Mouse (Mus musculus) embryonic stem cell, embryonic (primary cell): ENCODE measurements around the gene Atoh7.

Source experiments
- CTCF ChIA-PET, 4 experiments: fragments of 300-600 bp in 2 of 4; fragments of 350-600 bp in 2 of 4; sonication (Branson Sonifier 250); formaldehyde crosslinking; loops; one replicate each; lab custom pipeline; 2022; ENCODE audit warnings: inconsistent platforms in 2 of 4; lab: Charles Lee
- POLR2A ChIA-PET, 4 experiments: fragments of 300-600 bp in 2 of 4; fragments of 350-600 bp in 2 of 4; sonication (Branson Sonifier 250); formaldehyde crosslinking; loops; one replicate each; lab custom pipeline; 2022; ENCODE audit warnings: antibody characterized with exemption in 4 of 4, inconsistent platforms in 1 of 4; lab: Charles Lee

Atoh7 gene

GRCm38 (mm10) chr10:63099521-63099920 is at the start of gene Atoh7:
TSS of gene Atoh7 (plus strand) at chr10:63099651.
- ChIA-PET CTCF (interaction anchor here in 2 of 4 experiments (0.5 to 1.8 kb wide), 9 partner anchors 10 to 283 kb away, joined by 3 to 5 read pairs (median 3); partner anchors contain the start of genes Dnajc12 (in 1 of the 2) and Herc4 (in 1 of the 2)), POLR2A (interaction anchor here in 3 of 4 experiments (0.6 to 2.4 kb wide), 14 partner anchors 9 to 287 kb away, joined by 3 to 10 read pairs (median 3); partner anchors contain the start of genes Hnrnph3 (in 1 of the 3) and Pbld2 (in 1 of the 3))

GRCm38 (mm10) chr10:63051267-63051666 is 48.2 kb upstream of the Atoh7 start:
- POLR2A ChIA-PET: interaction anchor here in 1 of 4 experiments (1.3 kb wide), 1 partner anchor 12 kb away, joined by 3 read pairs; no protein-coding TSS in a partner anchor

GRCm38 (mm10) chr10:63052011-63052410 is 47.4 kb upstream of the Atoh7 start:
- POLR2A ChIA-PET: interaction anchor here in 1 of 4 experiments (1.3 kb wide), 1 partner anchor 13 kb away, joined by 3 read pairs; no protein-coding TSS in a partner anchor
- CTCF ChIA-PET: no interaction called here

More at GRCm38 (mm10) chr10:63051267-63051666, 48.2 kb upstream of the Atoh7 start:
- CTCF ChIA-PET: no interaction called here

GRCm38 (mm10) chr10:63053007-63053406 is 46.4 kb upstream of the Atoh7 start:
- ChIA-PET CTCF (interaction anchor here in 1 of 4 experiments (0.6 to 3.5 kb wide), 2 partner anchors 11 to 60 kb away, joined by 4 to 13 read pairs; no protein-coding TSS in a partner anchor), POLR2A (interaction anchor here (0.5 to 1.8 kb wide), 9 partner anchors 9 to 179 kb away, joined by 3 to 12 read pairs (median 3); partner anchors contain the start of genes Hnrnph3 (in 1 of the 4) and Pbld2 (in 1 of the 4))

GRCm38 (mm10) chr10:63054071-63054470 is 45.4 kb upstream of the Atoh7 start:
- POLR2A ChIA-PET: interaction anchor here in 2 of 4 experiments (0.6 to 2.4 kb wide), 11 partner anchors 8 to 328 kb away, joined by 3 to 12 read pairs (median 4); partner anchors contain the start of genes Dnajc12 (in 1 of the 2), Hnrnph3 (in 1 of the 2), Pbld2 (in 1 of the 2) and Sirt1 (in 1 of the 2)
- CTCF ChIA-PET: interaction anchor here (0.6 to 3.5 kb wide), 6 partner anchors 10 to 1063 kb away, joined by 3 to 13 read pairs (median 4); no protein-coding TSS in a partner anchor

GRCm38 (mm10) chr10:63054586-63054985 is 44.9 kb upstream of the Atoh7 start:
- POLR2A ChIA-PET: interaction anchor here in 2 of 4 experiments (0.6 to 2.4 kb wide), 4 partner anchors 16 to 327 kb away, joined by 3 to 7 read pairs (median 4); partner anchors contain the start of genes Dnajc12 (in 1 of the 2) and Sirt1 (in 1 of the 2)
- CTCF ChIA-PET: interaction anchor here in 3 of 4 experiments (0.6 to 3.5 kb wide), 3 partner anchors 9 to 1063 kb away, joined by 3 to 13 read pairs (median 4); no protein-coding TSS in a partner anchor

- CTCF ChIA-PET: interaction anchor here (0.5 to 2.4 kb wide), 16 partner anchors 9 to 326 kb away, joined by 3 to 10 read pairs (median 3); partner anchors contain the start of genes Hnrnph3 (in 1 of the 4), Pbld2 (in 1 of the 4) and Rufy2 (in 1 of the 4)
- POLR2A ChIA-PET: interaction anchor here in 3 of 4 experiments (0.6 to 2.2 kb wide), 18 partner anchors 8 to 325 kb away, joined by 3 to 17 read pairs (median 3); partner anchors contain the start of genes Hnrnph3 (in 3 of the 3), Pbld2 (in 2 of the 3), Ccar1 (in 1 of the 3) and Dnajc12 (in 1 of the 3)
These were observed 42.3 kb upstream of the Atoh7 start for GRCm38 (mm10) chr10:63056966-63057750.

- POLR2A ChIA-PET: interaction anchor here in 3 of 4 experiments (0.5 to 1.9 kb wide), 10 partner anchors 11 to 369 kb away, joined by 3 to 12 read pairs (median 4); partner anchors contain the start of genes Hnrnph3 (in 1 of the 3) and Pbld2 (in 1 of the 3)
These were observed 39.6 kb upstream of the Atoh7 start, which contains the start of gene Pbld1 for GRCm38 (mm10) chr10:63059862-63060261. TSS of gene Pbld1 (plus strand) at chr10:63060162.

GRCm38 (mm10) chr10:63060406-63060805 is 39.0 kb upstream of the Atoh7 start:
- POLR2A ChIA-PET: interaction anchor here in 3 of 4 experiments (0.5 to 1.9 kb wide), 11 partner anchors 11 to 369 kb away, joined by 3 to 12 read pairs (median 4); partner anchors contain the start of genes Hnrnph3 (in 2 of the 3) and Pbld2 (in 2 of the 3)
- CTCF ChIA-PET: interaction anchor here in 3 of 4 experiments (0.5 to 1.1 kb wide), 3 partner anchors 17 to 1452 kb away, joined by 3 read pairs; no protein-coding TSS in a partner anchor

More at GRCm38 (mm10) chr10:63059862-63060261, 39.6 kb upstream of the Atoh7 start, which contains the start of gene Pbld1:
- CTCF ChIA-PET: interaction anchor here in 3 of 4 experiments (0.5 to 1.1 kb wide), 6 partner anchors 16 to 1452 kb away, joined by 3 to 4 read pairs (median 3); no protein-coding TSS in a partner anchor

GRCm38 (mm10) chr10:63061266-63061665 is 38.2 kb upstream of the Atoh7 start:
- ChIA-PET CTCF (interaction anchor here in 2 of 4 experiments (1.1 to 1.5 kb wide), 3 partner anchors 24 to 248 kb away, joined by 3 to 7 read pairs (median 4); no protein-coding TSS in a partner anchor), POLR2A (interaction anchor here in 3 of 4 experiments (0.6 to 1.9 kb wide), 15 partner anchors 8 to 269 kb away, joined by 3 to 12 read pairs (median 4); partner anchors contain the start of gene Ccar1 (in 1 of the 3))

GRCm38 (mm10) chr10:63062696-63063095 is 36.8 kb upstream of the Atoh7 start:
- ChIA-PET POLR2A (interaction anchor here in 2 of 4 experiments (0.8 to 1.8 kb wide), 12 partner anchors 9 to 121 kb away, joined by 3 to 12 read pairs (median 4); partner anchors contain the start of genes Hnrnph3 (in 1 of the 2) and Pbld2 (in 1 of the 2)), CTCF (interaction anchor here in 3 of 4 experiments (0.5 to 1.5 kb wide), 7 partner anchors 12 to 860 kb away, joined by 3 to 7 read pairs (median 3); no protein-coding TSS in a partner anchor)

GRCm38 (mm10) chr10:63063365-63063764 is 36.1 kb upstream of the Atoh7 start:
- ChIA-PET CTCF (interaction anchor here in 3 of 4 experiments (0.5 to 1.7 kb wide), 4 partner anchors 9 to 347 kb away, joined by 3 to 13 read pairs (median 4); no protein-coding TSS in a partner anchor), POLR2A (interaction anchor here in 1 of 4 experiments (0.8 to 1.0 kb wide), 2 partner anchors 35 to 121 kb away, joined by 3 to 4 read pairs; no protein-coding TSS in a partner anchor)

GRCm38 (mm10) chr10:63064516-63064915 is 34.9 kb upstream of the Atoh7 start:
- CTCF ChIA-PET: interaction anchor here in 3 of 4 experiments (0.6 to 2.2 kb wide), 6 partner anchors 10 to 318 kb away, joined by 3 to 13 read pairs (median 4); partner anchors contain the start of gene Dnajc12 (in 1 of the 3)
- POLR2A ChIA-PET: interaction anchor here in 3 of 4 experiments (0.6 to 1.8 kb wide), 6 partner anchors 15 to 1469 kb away, joined by 3 to 6 read pairs (median 4); partner anchors contain the start of genes Hnrnph3 (in 1 of the 3) and Pbld2 (in 1 of the 3)

GRCm38 (mm10) chr10:63065561-63065960 is 33.9 kb upstream of the Atoh7 start:
- CTCF ChIA-PET: interaction anchor here (0.5 to 2.2 kb wide), 25 partner anchors 9 to 317 kb away, joined by 3 to 12 read pairs (median 4); partner anchors contain the start of genes Pbld2 (in 2 of the 4), Dnajc12 (in 1 of the 4), Hnrnph3 (in 1 of the 4) and Rufy2 (in 1 of the 4)
- POLR2A ChIA-PET: interaction anchor here in 3 of 4 experiments (0.6 to 1.8 kb wide), 10 partner anchors 8 to 413 kb away, joined by 3 to 6 read pairs (median 4); partner anchors contain the start of genes Hnrnph3 (in 1 of the 3) and Pbld2 (in 1 of the 3)

- ChIA-PET POLR2A (interaction anchor here in 3 of 4 experiments (0.8 to 1.8 kb wide), 10 partner anchors 8 to 300 kb away, joined by 3 to 6 read pairs (median 4); partner anchors contain the start of genes Hnrnph3 (in 1 of the 3) and Pbld2 (in 1 of the 3)), CTCF (interaction anchor here (0.5 to 2.2 kb wide), 36 partner anchors 9 to 426 kb away, joined by 3 to 12 read pairs (median 4); partner anchors contain the start of genes Pbld2 (in 2 of the 4), Dnajc12 (in 1 of the 4), Hnrnph3 (in 1 of the 4) and Rufy2 (in 1 of the 4))
These were observed 33.5 kb upstream of the Atoh7 start for GRCm38 (mm10) chr10:63065988-63066387.

GRCm38 (mm10) chr10:63086304-63086703 is 13.1 kb upstream of the Atoh7 start:
- CTCF ChIA-PET: no interaction called here

More at GRCm38 (mm10) chr10:63086304-63086703, 13.1 kb upstream of the Atoh7 start:
- POLR2A ChIA-PET: no interaction called here
